Mouse (Mus musculus): ENCODE measurements around the gene Trim14.

DNA sequence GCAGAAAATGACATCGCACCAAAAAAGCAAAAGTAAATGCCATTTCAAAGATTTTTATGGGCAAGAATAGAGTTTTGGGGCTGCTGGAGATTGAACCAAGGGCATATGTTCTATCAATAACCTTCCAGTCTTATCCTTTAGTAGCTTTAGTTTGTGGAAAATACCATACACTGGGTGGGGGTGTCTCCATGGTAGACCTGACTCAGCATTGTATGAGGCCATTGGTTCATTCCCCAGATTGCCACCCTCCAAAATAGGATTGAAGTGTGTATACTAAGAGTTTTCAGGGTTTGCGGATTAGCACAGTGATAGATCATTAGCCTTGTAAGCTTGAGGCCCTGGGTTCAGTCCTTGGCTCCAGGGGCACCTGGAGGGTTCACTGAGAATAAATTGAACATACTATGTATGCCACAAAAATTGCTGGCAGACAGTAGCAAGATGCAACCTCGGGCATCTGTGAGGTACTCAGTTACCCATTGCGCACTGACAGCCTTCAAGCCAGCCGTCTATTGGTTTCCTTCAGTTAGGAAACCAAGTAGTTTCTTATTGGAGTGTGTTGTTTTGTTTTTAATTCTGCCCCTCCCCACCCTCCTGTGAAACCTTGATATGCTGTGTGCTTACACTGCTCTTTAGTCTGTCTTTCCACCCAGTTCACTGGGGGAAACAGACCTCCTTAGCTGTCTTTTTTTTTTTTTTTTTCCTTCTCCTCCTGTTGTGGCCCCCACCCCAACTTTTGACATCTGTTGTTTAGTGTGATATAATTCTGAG lies 81.7 kb downstream of the Trim14 start:
- TF ChIP-seq E2F4 (IDR thresholded peaks at IDR 0.05; ENCODE audit: insufficient read depth) (no peak), TCF12 (IDR thresholded peaks at IDR 0.05; ENCODE audit: insufficient read depth, poor library complexity, severe bottlenecking) (no peak), POLR2A (IDR thresholded peaks at IDR 0.05; ENCODE audit: insufficient read length, low read depth) (no peak), MAX (IDR thresholded peaks at IDR 0.05; ENCODE audit: low read depth) (no peak), POLR2AphosphoS2 (IDR thresholded peaks at IDR 0.05; ENCODE audit: insufficient read length, low read depth) (no peak), CEBPB (IDR thresholded peaks at IDR 0.05; ENCODE audit: insufficient read depth, poor library complexity, severe bottlenecking) (no peak), SRF (IDR thresholded peaks at IDR 0.05; ENCODE audit: control insufficient read depth, insufficient read length, low read depth) (no peak), MYOD1 (IDR thresholded peaks at IDR 0.05; ENCODE audit: control insufficient read depth in 1 of 3, insufficient read length in 2 of 3, low read depth in 2 of 3) (no peak), USF1 (IDR thresholded peaks at IDR 0.05; ENCODE audit: low read depth) (no peak), REST (IDR thresholded peaks at IDR 0.05; ENCODE audit: insufficient read depth, insufficient read length) (no peak)
